ENCODE assay signal across 10 mouse cellular contexts in the genomic region with DNA sequence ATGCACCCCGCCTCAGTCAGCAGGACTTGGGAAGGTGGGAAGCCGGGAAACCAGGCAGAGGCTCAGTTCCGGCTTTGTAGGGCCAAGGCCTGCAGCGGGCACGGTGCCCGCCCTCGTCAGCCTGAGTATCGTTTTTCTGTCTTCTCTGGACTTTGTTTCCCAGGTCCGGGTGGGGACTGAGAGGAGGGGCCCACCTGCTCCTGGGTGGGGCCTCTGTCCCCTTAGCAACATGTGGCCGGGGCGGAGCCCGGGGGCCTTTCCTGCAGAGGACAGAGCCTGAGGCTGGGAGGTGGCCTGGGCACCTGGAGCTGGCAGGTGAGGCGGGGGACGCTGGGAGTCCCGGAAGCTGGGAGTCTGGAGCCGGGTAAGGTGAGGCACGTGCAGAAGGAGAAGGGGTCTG. TPM values are rescaled to one million over a fixed set of nuclear protein-coding genes. Genes with fewer than 3 reads are reported as not detected.
DNase-seq lines count a peak whose midpoint lies in the region; ATAC-seq and TF ChIP-seq lines count a peak whose summit lies in the region.
"Had no signal": no experiment of that assay in that cellular context is flagged by ENCODE, and none has a peak within 500 bp of the region (broad histone marks: within the 10 kb centered on the region; RNA-seq: fewer than 3 reads in every experiment).

No protein-coding gene starts in this region.

- no peaks in the 10 kb centered on the region for H3K9me3 ChIP-seq in ES-E14 (ENCODE audit: control insufficient read depth, insufficient read depth, low read depth, low read length)
- no peaks in the 10 kb centered on the region for H3K9me3 ChIP-seq in hindbrain, embryonic 11.5 days (ENCODE audit: control insufficient read depth, low read length)

- H3K27ac ChIP-seq in ES-E14 (ENCODE audit: insufficient read depth, low read depth, low read length, poor library complexity, severe bottlenecking) = no peak overlapping the region
- no peak overlapping the region for H3K27ac ChIP-seq in hindbrain, embryonic 11.5 days (ENCODE audit: low read depth, low read length)

- no peak overlapping the region for H3K4me2 ChIP-seq in hindbrain, embryonic 11.5 days (replicated peaks; ENCODE audit: low read depth, low read length)

- H3K9ac ChIP-seq in ES-E14 (ENCODE audit: insufficient read depth, low read depth, low read length, poor library complexity, severe bottlenecking) = peak overlapping the region; percentile 35; the same call in 1 of the 2 replicates
- no peak overlapping the region for H3K9ac ChIP-seq in hindbrain, embryonic 11.5 days (ENCODE audit: low read depth, low read length)

- no peaks in the 10 kb centered on the region for H3K36me3 ChIP-seq in ES-E14 (ENCODE audit: control insufficient read depth, insufficient read depth, low read length, poor library complexity, severe bottlenecking)
- H3K36me3 ChIP-seq in hindbrain, embryonic 11.5 days (ENCODE audit: control insufficient read depth, insufficient read depth, low read length) = peaks cover 9% of the 10 kb centered on the region

- ATAC-seq in hindbrain, embryonic 11.5 days (ENCODE audit: low FRiP score) = peak; percentile 38
- no peak for ATAC-seq in megakaryocyte progenitor cell, adult 5-6 weeks (replicated peaks; ENCODE audit: poor library complexity)
- ATAC-seq in granulocyte monocyte progenitor cell, adult 5-6 weeks (replicated peaks; ENCODE audit: poor library complexity, severe bottlenecking) = no peak
- ATAC-seq: Patski had no signal

- no peaks in the 10 kb centered on the region for H3K27me3 ChIP-seq in hindbrain, embryonic 11.5 days (ENCODE audit: control insufficient read depth, insufficient read depth, low read length)
- H3K27me3 ChIP-seq: Patski had no signal

- DNase-seq in ES-E14 (ENCODE audit: low read depth, low spot score) = no peak
- DNase-seq in hindbrain, embryonic 11.5 days (ENCODE audit: low spot score) = no peak
- peak; percentile 73 to 84 for DNase-seq in kidney, postnatal 4 days
- DNase-seq in lung, postnatal 25 days (ENCODE audit: low spot score) = peak; percentile 28
- DNase-seq in thymus, postnatal 14 days = no peak
- DNase-seq in cerebellum, postnatal 10 days = no peak
- DNase-seq: cerebellum, adult 9-10 months had no signal

- WGBS in hindbrain, embryonic 11.5 days = 40% methylated on average over 17 of the region's 17 CpGs

- in situ Hi-C loops in ES-E14 (cut with MboI; ENCODE audit: low sequenced_read_pairs in 2 of 2, unreplicated experiment in 2 of 2) = no loop called here

- H3K4me1 ChIP-seq in ES-E14 (ENCODE audit: control insufficient read depth in 2 of 2, insufficient read depth in 2 of 2, low read length in 2 of 2, poor library complexity in 1 of 2) = peaks cover 4 to 34% of the 10 kb centered on the region in 2 experiments; a peak in 3 of 4 replicates
- H3K4me1 ChIP-seq in hindbrain, embryonic 11.5 days (replicated peaks; ENCODE audit: control insufficient read depth, insufficient read depth, low read length) = peaks cover 4% of the 10 kb centered on the region; the same call in 1 of the 2 replicates

- no peak overlapping the region for H3K4me3 ChIP-seq in ES-E14 (ENCODE audit: insufficient read depth in 1 of 2, low read depth in 1 of 2, low read length in 2 of 2, poor library complexity in 1 of 2, severe bottlenecking in 1 of 2)
- no peak overlapping the region for H3K4me3 ChIP-seq in hindbrain, embryonic 11.5 days (ENCODE audit: low read depth, low read length)

TF ChIP-seq in ES-E14, 5 proteins besides CTCF, POLR2A, EP300 and RAD21:
- TF ChIP-seq HCFC1 (IDR thresholded peaks at IDR 0.05; ENCODE audit: borderline replicate concordance, insufficient read depth, low read length) (no peak), ZNF384 (IDR thresholded peaks at IDR 0.05; ENCODE audit: low read depth, low read length) (no peak), MAFK (IDR thresholded peaks at IDR 0.05; ENCODE audit: insufficient read depth, low read depth, low read length) (no peak), CHD2 (IDR thresholded peaks at IDR 0.05; ENCODE audit: low read depth, low read length) (no peak), ZC3H11A (IDR thresholded peaks at IDR 0.05; ENCODE audit: borderline replicate concordance, low read depth, low read length) (no peak)

RNA-seq across cellular contexts. Expression of gene Misp, which starts 1.6 kb away (rescaled TPM):
- 1.7 and 2.2 TPM in 2 replicates for total RNA-seq in ES-E14 (2012; rRNA removed)
- 0.59 and 0.69 TPM in 2 replicates for polyA plus RNA-seq in hindbrain, embryonic 11.5 days (2014; fragmentation: Nextera tagmentation; extraction: Ambion mirVana)
- total RNA-seq in megakaryocyte progenitor cell, adult 5-6 weeks (2015) = not detected in 2 replicates
- total RNA-seq in megakaryocyte progenitor cell, adult 5-6 weeks (2017) = 0.58 TPM in 1 of 2 replicates, not detected in the other
- total RNA-seq in granulocyte monocyte progenitor cell, adult 5-6 weeks (2014; fragmentation: Nextera tagmentation) = 0.34 TPM in 1 of 2 replicates, not detected in the other
- total RNA-seq in granulocyte monocyte progenitor cell, adult 5-6 weeks (2017) = 0.82 TPM in 1 of 2 replicates, not detected in the other

RNA-seq across cellular contexts. Expression of gene Palm, which starts 29.0 kb away (rescaled TPM):
- 10.7 and 12.7 TPM in 2 replicates for total RNA-seq in ES-E14 (2012; rRNA removed)
- 129 and 132 TPM in 2 replicates for polyA plus RNA-seq in hindbrain, embryonic 11.5 days (2014; fragmentation: Nextera tagmentation; extraction: Ambion mirVana)
- total RNA-seq in megakaryocyte progenitor cell, adult 5-6 weeks (2015) = 65.3 and 71.4 TPM in 2 replicates
- total RNA-seq in megakaryocyte progenitor cell, adult 5-6 weeks (2017) = 43.4 and 53.4 TPM in 2 replicates
- total RNA-seq in granulocyte monocyte progenitor cell, adult 5-6 weeks (2014; fragmentation: Nextera tagmentation) = 80.1 and 110 TPM in 2 replicates
- total RNA-seq in granulocyte monocyte progenitor cell, adult 5-6 weeks (2017) = 35.6 and 48.6 TPM in 2 replicates

RNA-seq across cellular contexts. Expression of gene Prss57, which starts 31.6 kb away (rescaled TPM):
- total RNA-seq in ES-E14 (2012; rRNA removed) = 0.27 and 0.37 TPM in 2 replicates
- 0.13 TPM in 1 of 2 replicates, not detected in the other for polyA plus RNA-seq in hindbrain, embryonic 11.5 days (2014; fragmentation: Nextera tagmentation; extraction: Ambion mirVana)
- 160 and 189 TPM in 2 replicates for total RNA-seq in megakaryocyte progenitor cell, adult 5-6 weeks (2015)
- 95.1 and 100.0 TPM in 2 replicates for total RNA-seq in megakaryocyte progenitor cell, adult 5-6 weeks (2017)
- total RNA-seq in granulocyte monocyte progenitor cell, adult 5-6 weeks (2014; fragmentation: Nextera tagmentation) = 172 and 215 TPM in 2 replicates
- total RNA-seq in granulocyte monocyte progenitor cell, adult 5-6 weeks (2017) = 77.4 and 86.7 TPM in 2 replicates
- polyA plus RNA-seq: Patski had no signal

RNA-seq across cellular contexts. Expression of gene Ptbp1, which starts 31.9 kb away (rescaled TPM):
- 403 and 408 TPM in 2 replicates for total RNA-seq in ES-E14 (2012; rRNA removed)
- 141 and 152 TPM in 2 replicates for polyA plus RNA-seq in hindbrain, embryonic 11.5 days (2014; fragmentation: Nextera tagmentation; extraction: Ambion mirVana)
- total RNA-seq in megakaryocyte progenitor cell, adult 5-6 weeks (2015) = 218 and 262 TPM in 2 replicates
- total RNA-seq in megakaryocyte progenitor cell, adult 5-6 weeks (2017) = 172 and 187 TPM in 2 replicates
- 497 and 526 TPM in 2 replicates for total RNA-seq in granulocyte monocyte progenitor cell, adult 5-6 weeks (2014; fragmentation: Nextera tagmentation)
- 211 and 216 TPM in 2 replicates for total RNA-seq in granulocyte monocyte progenitor cell, adult 5-6 weeks (2017)

RNA-seq across cellular contexts. Expression of gene Fstl3, which starts 45.3 kb away (rescaled TPM):
- 5.7 and 7.1 TPM in 2 replicates for total RNA-seq in ES-E14 (2012; rRNA removed)
- 1.5 TPM in 2 replicates for polyA plus RNA-seq in hindbrain, embryonic 11.5 days (2014; fragmentation: Nextera tagmentation; extraction: Ambion mirVana)
- total RNA-seq in megakaryocyte progenitor cell, adult 5-6 weeks (2015) = 1.6 and 2.7 TPM in 2 replicates
- 1.3 and 3.6 TPM in 2 replicates for total RNA-seq in megakaryocyte progenitor cell, adult 5-6 weeks (2017)
- total RNA-seq in granulocyte monocyte progenitor cell, adult 5-6 weeks (2014; fragmentation: Nextera tagmentation) = 4.6 TPM in 1 of 2 replicates, not detected in the other
- 0.62 and 1.4 TPM in 2 replicates for total RNA-seq in granulocyte monocyte progenitor cell, adult 5-6 weeks (2017)

Comparison
In these comparisons a context has a peak if more than half of its experiments do, and no peak if none do; other contexts are left out.
1. DNase-seq: peak in kidney, postnatal 4 days (2 of 2) and lung, postnatal 25 days (single experiment); none in ES-E14 (single experiment), hindbrain, embryonic 11.5 days (single experiment), thymus, postnatal 14 days (single experiment) and cerebellum, postnatal 10 days (0 of 2).
2. RNA of gene Prss57, which starts 31.6 kb away (total RNA-seq): 77.4 to 215 TPM in granulocyte monocyte progenitor cell, adult 5-6 weeks and 95.1 to 189 TPM in megakaryocyte progenitor cell, adult 5-6 weeks; 0.27 to 0.37 TPM in ES-E14; every median in the first group is over 10 times any median in the second.